Mouse (Mus musculus): Measurements from ENCODE around the gene Slc35f5.
A peak's percentile ranks its signal among the peaks of the same experiment; 100 is the strongest.
"Not testable (repeated sequence)": the region's sequence is repeated elsewhere in the genome, so short reads cannot be mapped to it uniquely, and the experiment has no call there.

Slc35f5 gene

DNA sequence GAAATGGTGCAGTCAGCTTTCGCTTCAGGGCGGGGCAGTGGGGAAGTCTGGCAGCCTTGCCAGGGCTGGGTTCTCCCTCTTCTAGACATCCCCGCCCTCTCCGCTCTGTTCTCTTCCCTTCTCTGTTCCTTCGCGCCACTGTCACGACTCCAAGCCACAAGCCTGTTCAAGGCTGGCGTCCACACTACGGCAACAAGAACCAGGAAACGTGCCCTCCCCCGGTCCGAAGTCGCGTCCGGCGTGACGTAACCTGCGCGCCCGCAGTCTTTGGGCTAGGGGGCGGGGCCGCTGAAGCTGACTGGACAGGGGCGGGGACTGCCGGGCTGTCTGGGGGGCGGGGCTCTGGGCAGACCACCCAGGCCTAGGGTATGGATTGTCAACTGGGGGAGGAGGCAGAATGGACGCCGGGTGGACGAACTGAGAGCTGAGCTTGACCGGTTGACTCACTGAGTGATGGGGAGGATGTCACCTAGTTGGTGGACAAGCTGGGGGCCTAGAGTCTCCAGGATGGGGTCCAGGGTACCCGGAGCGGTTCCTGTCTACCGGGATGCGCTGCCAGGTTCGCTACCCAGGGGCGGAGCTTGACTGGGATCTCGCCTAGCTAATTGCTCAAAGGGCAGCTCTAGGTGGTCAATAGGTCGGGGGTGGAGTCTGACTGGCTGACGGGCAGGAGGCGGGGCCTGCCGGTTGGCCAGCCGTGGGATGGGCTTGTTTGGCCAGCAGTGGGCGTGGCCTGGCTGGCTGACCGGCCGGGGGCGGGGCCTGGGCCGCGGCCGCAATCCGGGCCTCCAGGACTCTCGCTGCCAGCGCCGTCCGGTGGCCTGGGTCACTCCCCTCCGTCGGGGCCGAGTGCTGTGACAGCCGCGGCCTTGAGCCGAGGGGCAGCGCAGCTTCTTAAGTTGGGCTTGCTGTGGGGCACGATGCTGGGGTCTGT is at the start of gene Slc35f5:
Slc35f5 (plus strand) TSS at position 337 of the 934 bp plus-strand sequence.
- peak; percentile 97 for DNase-seq (ENCODE audit: low read depth)

DNA sequence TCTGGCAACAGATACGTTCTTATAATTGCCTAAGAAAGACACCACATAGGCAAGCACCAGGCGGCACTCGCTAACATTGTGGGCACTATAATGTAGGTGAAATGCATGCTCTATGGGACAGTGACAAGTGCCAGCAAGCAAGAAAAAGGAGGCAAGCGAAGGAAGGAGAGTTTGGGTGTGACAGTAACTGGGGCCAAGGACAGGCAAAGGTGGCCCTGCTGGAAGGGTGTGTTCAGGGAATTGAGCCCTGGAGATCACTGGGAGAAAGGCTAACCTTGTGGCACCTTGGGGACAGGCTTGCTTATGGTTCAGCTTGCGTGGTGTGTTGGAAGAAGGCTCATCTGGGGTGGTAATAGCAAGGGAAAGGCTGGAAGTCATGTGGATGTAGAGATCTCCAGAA is 45.7 kb upstream of the Slc35f5 start:
- DNase-seq (ENCODE audit: low read depth): no peak

GRCm38 (mm10) chr1:125516910-125517659 is 43.3 kb upstream of the Slc35f5 start:
- no peak for DNase-seq (ENCODE audit: low read depth)

GRCm38 (mm10) chr1:125519107-125519611 is 41.2 kb upstream of the Slc35f5 start:
- DNase-seq (ENCODE audit: low read depth): no peak

DNA sequence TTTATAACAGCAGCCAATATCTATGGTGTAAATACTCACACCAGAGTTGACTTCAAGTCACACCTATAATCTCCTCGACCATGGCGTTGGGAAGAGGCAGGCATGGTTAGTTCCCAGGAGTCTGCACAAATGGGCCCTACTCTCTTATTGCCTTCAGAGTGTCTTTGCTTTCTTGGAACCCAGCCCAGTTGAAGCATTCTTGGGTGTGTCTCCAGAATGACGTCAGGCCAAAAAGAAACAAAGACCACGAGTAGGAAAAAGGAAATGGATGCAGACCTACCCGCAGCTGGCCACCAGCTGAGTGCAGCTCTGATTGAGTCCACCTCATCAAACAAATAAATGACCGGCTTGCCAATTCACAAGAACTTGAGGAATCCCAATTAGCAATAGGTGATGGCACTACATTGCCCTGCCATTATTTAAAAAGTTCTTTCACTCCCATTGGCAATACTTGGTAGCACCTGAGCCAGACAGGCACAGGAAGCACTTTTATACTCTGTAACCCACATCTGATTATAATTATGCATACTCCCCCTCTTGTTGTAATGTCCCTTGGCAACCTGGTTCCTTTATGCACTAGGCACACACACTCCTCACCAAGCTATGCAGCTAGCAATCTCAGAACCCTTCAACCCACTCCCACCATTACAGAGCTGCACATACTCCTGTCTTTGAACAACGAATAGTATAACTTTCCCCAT is 34.3 kb upstream of the Slc35f5 start:
- DNase-seq (ENCODE audit: low read depth): no peak

- no peak for DNase-seq (ENCODE audit: low read depth)
Observed at GRCm38 (mm10) chr1:125526666-125527004, 33.8 kb upstream of the Slc35f5 start.

DNA sequence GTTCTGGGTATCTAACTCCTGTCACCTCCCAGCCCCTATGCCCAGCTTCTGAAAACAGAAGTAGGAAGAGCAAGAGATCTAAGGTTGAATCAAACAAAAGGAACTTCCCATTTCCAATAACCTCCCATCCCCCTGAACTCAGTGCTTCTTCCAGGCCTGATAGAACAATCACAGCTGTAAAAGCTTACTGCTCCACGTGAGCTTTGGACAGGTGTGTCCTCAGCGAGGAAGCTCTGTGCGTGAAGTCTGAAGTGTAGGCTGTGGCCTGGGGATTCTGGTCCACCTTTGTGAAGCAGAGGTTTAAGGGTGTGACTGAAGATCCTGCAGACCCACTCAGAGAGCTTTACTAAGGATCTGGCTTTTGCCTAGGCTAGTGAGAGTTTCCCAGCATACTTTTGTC is 33.0 kb upstream of the Slc35f5 start:
- DNase-seq (ENCODE audit: low read depth): no peak

GRCm38 (mm10) chr1:125533180-125533912 is 27.0 kb upstream of the Slc35f5 start:
- not testable (repeated sequence) for DNase-seq (ENCODE audit: low read depth)

- no peak for DNase-seq (ENCODE audit: low read depth)
Observed at GRCm38 (mm10) chr1:125537131-125537530, 23.3 kb upstream of the Slc35f5 start.

- no peak for DNase-seq (ENCODE audit: low read depth)
Observed at GRCm38 (mm10) chr1:125537776-125538175, 22.6 kb upstream of the Slc35f5 start.

- DNase-seq (ENCODE audit: low read depth): no peak
Observed at GRCm38 (mm10) chr1:125539312-125539711, 21.1 kb upstream of the Slc35f5 start.

GRCm38 (mm10) chr1:125542008-125542999 is 18.1 kb upstream of the Slc35f5 start:
- DNase-seq (ENCODE audit: low read depth): peak; percentile 86

GRCm38 (mm10) chr1:125549872-125550271 is 10.5 kb upstream of the Slc35f5 start:
- no peak for DNase-seq (ENCODE audit: low read depth)

GRCm38 (mm10) chr1:125550359-125550758 is 10.0 kb upstream of the Slc35f5 start:
- DNase-seq (ENCODE audit: low read depth): no peak

- no peak for DNase-seq (ENCODE audit: low read depth)
Observed at GRCm38 (mm10) chr1:125551564-125551963, 8.8 kb upstream of the Slc35f5 start.

DNA sequence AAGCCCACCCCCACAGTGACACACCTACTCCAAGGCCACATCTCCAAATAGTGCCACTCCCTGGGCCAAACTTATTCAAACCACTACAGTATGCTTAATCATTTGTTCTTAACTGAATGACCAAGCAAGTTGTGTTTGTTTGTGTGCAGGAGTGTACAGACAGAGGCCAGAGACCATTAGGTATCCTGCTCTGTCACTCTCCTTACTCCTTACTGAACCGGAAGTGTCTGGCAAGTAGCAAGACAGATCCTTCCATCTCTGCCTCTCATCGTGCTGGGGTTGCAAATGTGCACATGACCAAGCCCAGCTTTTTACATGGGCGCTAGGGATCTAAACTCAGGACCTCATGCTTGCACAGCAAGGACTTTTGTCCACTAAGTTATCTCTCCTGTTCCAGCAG is 1.1 kb upstream of the Slc35f5 start:
- DNase-seq (ENCODE audit: low read depth): no peak

DNA sequence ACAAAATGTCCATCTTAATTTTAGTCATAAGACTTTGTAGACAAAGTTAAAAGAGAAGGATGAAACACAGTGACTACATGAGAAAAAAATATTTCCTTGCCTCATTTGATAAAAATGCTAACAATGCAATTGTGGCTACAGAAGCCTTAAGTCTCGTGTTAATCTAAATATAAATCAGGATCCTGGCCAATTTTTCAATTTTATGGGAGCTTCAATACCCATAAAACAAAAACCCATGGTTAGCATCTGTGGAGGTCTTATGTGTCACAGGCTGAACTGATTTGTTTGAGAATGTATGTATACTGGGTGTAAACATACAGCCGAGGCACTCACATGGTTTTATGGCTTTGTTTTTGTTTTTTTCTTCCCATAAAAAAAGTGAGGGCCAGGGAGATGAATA is 674 bp upstream of the Slc35f5 start:
- peak; percentile 11 for DNase-seq (ENCODE audit: low read depth)

- DNase-seq (ENCODE audit: low read depth): peak; percentile 17
Observed at GRCm38 (mm10) chr1:125561206-125561605, 811 bp downstream of the Slc35f5 start.

- DNase-seq (ENCODE audit: low read depth): no peak
Observed at GRCm38 (mm10) chr1:125561841-125562240, 1.4 kb downstream of the Slc35f5 start.

- no peak for DNase-seq (ENCODE audit: low read depth)
Observed at GRCm38 (mm10) chr1:125568126-125568525, 7.7 kb downstream of the Slc35f5 start.

Data from fibroblast of lung, adult 2 months (primary cell).